Mouse (Mus musculus): ENCODE measurements around the gene Lpin2. TPM values are rescaled to one million over a fixed set of nuclear protein-coding genes. Genes with fewer than 3 reads are reported as not detected.
A peak's percentile ranks its signal among the peaks of the same experiment; 100 is the strongest.

Gene Lpin2
- polyA plus RNA-seq, 1 experiment from 2014 or later, result 45.6 TPM

- H3K4me2 ChIP-seq (ENCODE audit: low read length), result no peak overlapping the region
- DNase-seq (ENCODE audit: low spot score), result no peak
- 76% methylated on average over 11 of the region's 11 CpGs for WGBS
- no peaks in the 10 kb centered on the region for H3K36me3 ChIP-seq (ENCODE audit: insufficient read depth, low read length)
- H3K4me3 ChIP-seq (replicated peaks; ENCODE audit: low read depth, low read length), result no peak overlapping the region
- no peaks in the 10 kb centered on the region for H3K9me3 ChIP-seq (replicated peaks; ENCODE audit: low read length)
- H3K27me3 ChIP-seq (ENCODE audit: insufficient read depth, low read length), result no peaks in the 10 kb centered on the region
- peaks cover 7% of the 10 kb centered on the region; the same call in 1 of the 2 replicates for H3K4me1 ChIP-seq (replicated peaks; ENCODE audit: insufficient read depth, low read length)
- no peak for TF ChIP-seq CTCF (IDR thresholded peaks at IDR 0.05; ENCODE audit: low read depth)
- no peak overlapping the region for H3K9ac ChIP-seq (ENCODE audit: low read depth, low read length)
- no peak for ATAC-seq (replicated peaks; ENCODE audit: low FRiP score, low read depth)
- H3K27ac ChIP-seq, result no peak overlapping the region
These were observed 105.9 kb downstream of the Lpin2 start for GRCm38 (mm10) chr17:71288145-71288758.

- DNase-seq (ENCODE audit: low spot score) (no peak), ATAC-seq (replicated peaks; ENCODE audit: low FRiP score, low read depth) (no peak)
- peaks cover 7% of the 10 kb centered on the region; the same call in 1 of the 2 replicates for H3K4me1 ChIP-seq (replicated peaks; ENCODE audit: insufficient read depth, low read length)
- no peak overlapping the region for H3K4me2 ChIP-seq (ENCODE audit: low read length)
- no peak overlapping the region for H3K9ac ChIP-seq (ENCODE audit: low read depth, low read length)
- no peak overlapping the region for H3K27ac ChIP-seq
- no peaks in the 10 kb centered on the region for H3K27me3 ChIP-seq (ENCODE audit: insufficient read depth, low read length)
- H3K4me3 ChIP-seq (replicated peaks; ENCODE audit: low read depth, low read length), result no peak overlapping the region
- 73% methylated on average over 10 of the region's 10 CpGs for WGBS
- no peaks in the 10 kb centered on the region for H3K36me3 ChIP-seq (ENCODE audit: insufficient read depth, low read length)
- no peak for TF ChIP-seq CTCF (IDR thresholded peaks at IDR 0.05; ENCODE audit: low read depth)
- no peaks in the 10 kb centered on the region for H3K9me3 ChIP-seq (replicated peaks; ENCODE audit: low read length)
These were observed 106.6 kb downstream of the Lpin2 start for GRCm38 (mm10) chr17:71288808-71289548.

- no peak overlapping the region for H3K4me3 ChIP-seq (replicated peaks; ENCODE audit: low read depth, low read length)
- no peak for DNase-seq (ENCODE audit: low spot score)
These were observed 107.3 kb downstream of the Lpin2 start for GRCm38 (mm10) chr17:71289572-71290176.

GRCm38 (mm10) chr17:71290486-71291410 lies 108.4 kb downstream of the Lpin2 start:
- H3K27me3 ChIP-seq (ENCODE audit: insufficient read depth, low read length), result no peaks in the 10 kb centered on the region
- no peaks in the 10 kb centered on the region for H3K9me3 ChIP-seq (replicated peaks; ENCODE audit: low read length)
- H3K4me1 ChIP-seq (replicated peaks; ENCODE audit: insufficient read depth, low read length), result no peaks in the 10 kb centered on the region
- H3K4me3 ChIP-seq (replicated peaks; ENCODE audit: low read depth, low read length), result no peak overlapping the region
- no peak for TF ChIP-seq CTCF (IDR thresholded peaks at IDR 0.05; ENCODE audit: low read depth)
- WGBS, result 74% methylated on average over 7 of the region's 7 CpGs
- no peak overlapping the region for H3K4me2 ChIP-seq (ENCODE audit: low read length)
- DNase-seq (ENCODE audit: low spot score) (no peak), ATAC-seq (replicated peaks; ENCODE audit: low FRiP score, low read depth) (peak; percentile 14; the same call in 1 of the 2 replicates)
- no peak overlapping the region for H3K9ac ChIP-seq (ENCODE audit: low read depth, low read length)
- H3K36me3 ChIP-seq (ENCODE audit: insufficient read depth, low read length), result no peaks in the 10 kb centered on the region
- H3K27ac ChIP-seq, result no peak overlapping the region

More at GRCm38 (mm10) chr17:71289572-71290176, 107.3 kb downstream of the Lpin2 start:
- H3K27ac ChIP-seq, result no peak overlapping the region
- no peak overlapping the region for H3K4me2 ChIP-seq (ENCODE audit: low read length)
- H3K9me3 ChIP-seq (replicated peaks; ENCODE audit: low read length), result no peaks in the 10 kb centered on the region
- peaks cover 6% of the 10 kb centered on the region; the same call in 1 of the 2 replicates for H3K4me1 ChIP-seq (replicated peaks; ENCODE audit: insufficient read depth, low read length)
- H3K9ac ChIP-seq (ENCODE audit: low read depth, low read length), result no peak overlapping the region
- no peak for TF ChIP-seq CTCF (IDR thresholded peaks at IDR 0.05; ENCODE audit: low read depth)
- no peak for ATAC-seq (replicated peaks; ENCODE audit: low FRiP score, low read depth)
- H3K36me3 ChIP-seq (ENCODE audit: insufficient read depth, low read length), result no peaks in the 10 kb centered on the region
- H3K27me3 ChIP-seq (ENCODE audit: insufficient read depth, low read length), result no peaks in the 10 kb centered on the region
- WGBS, result 77% methylated on average over 6 of the region's 6 CpGs

GRCm38 (mm10) chr17:71291897-71292420 lies 109.6 kb downstream of the Lpin2 start:
- no peak overlapping the region for H3K4me3 ChIP-seq (replicated peaks; ENCODE audit: low read depth, low read length)

More at GRCm38 (mm10) chr17:71291897-71292420, 109.6 kb downstream of the Lpin2 start:
- Histone ChIP-seq H3K4me1 (replicated peaks; ENCODE audit: insufficient read depth, low read length) (no peaks in the 10 kb centered on the region), H3K27me3 (ENCODE audit: insufficient read depth, low read length) (no peaks in the 10 kb centered on the region), H3K27ac (no peak overlapping the region), H3K9ac (ENCODE audit: low read depth, low read length) (no peak overlapping the region), H3K36me3 (ENCODE audit: insufficient read depth, low read length) (no peaks in the 10 kb centered on the region), H3K9me3 (replicated peaks; ENCODE audit: low read length) (no peaks in the 10 kb centered on the region), H3K4me2 (ENCODE audit: low read length) (no peak overlapping the region)
- TF ChIP-seq CTCF (IDR thresholded peaks at IDR 0.05; ENCODE audit: low read depth), result no peak
- WGBS, result 83% methylated on average over 6 of the region's 6 CpGs
- DNase-seq (ENCODE audit: low spot score), result no peak
- ATAC-seq (replicated peaks; ENCODE audit: low FRiP score, low read depth), result no peak
